Mouse (Mus musculus) erythroblast, embryonic 14.5 days (primary cell): ENCODE results near the gene Gm49378.

Source experiments
- GATA1 ChIP-seq: IDR thresholded peaks from 2 replicates; pipeline ENCODE4 v1.6.1; 2012; ENCODE audit warnings: low read length, inconsistent platforms, mixed read lengths
- TAL1 ChIP-seq: IDR thresholded peaks from 3 replicates; pipeline ENCODE4 v1.6.1; 2012; ENCODE audit warnings: low read length, inconsistent platforms, mixed read lengths

DNA sequence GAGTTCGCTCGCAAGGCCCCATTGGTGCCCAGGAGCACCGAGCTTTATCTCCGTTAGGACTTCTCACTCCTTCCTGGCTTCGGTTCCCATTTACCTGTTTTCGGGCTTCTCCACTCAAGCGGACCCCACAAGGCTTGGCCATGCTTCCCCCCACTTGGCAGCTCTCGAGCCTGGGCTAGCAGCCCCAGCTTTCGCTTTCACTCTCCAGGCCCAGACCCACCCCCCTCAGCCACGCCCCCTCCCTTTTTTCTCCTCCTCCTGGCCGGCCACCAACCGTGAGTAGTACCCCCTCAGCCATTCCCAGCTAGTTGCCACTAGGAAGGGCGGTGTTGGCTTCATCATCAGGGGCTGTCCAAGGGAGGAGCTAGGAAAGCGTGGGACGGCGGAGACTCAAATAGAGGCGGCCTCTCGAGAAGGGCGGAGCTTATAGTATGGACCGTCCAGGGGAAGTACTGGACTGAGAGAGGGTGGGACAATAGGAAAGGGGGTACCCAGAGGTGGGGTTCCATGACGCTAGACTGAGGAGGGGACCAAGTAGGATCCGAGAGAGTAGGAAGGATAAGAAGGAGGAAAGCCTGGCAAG is 46.9 kb downstream of the Gm49378 start, which contains the start of gene Psme2:
- no peak for TF ChIP-seq GATA1
- TF ChIP-seq TAL1 = no peak
